29 mouse cellular contexts compared by ENCODE assay signal in genomic region chr1:40107971-40108749, GRCm38 (mm10). TPM values are rescaled to one million over a fixed set of nuclear protein-coding genes. Genes with fewer than 3 reads are reported as not detected.
DNase-seq lines count a peak whose midpoint lies in the region; ATAC-seq lines count a peak whose summit lies in the region.
"Had no signal": no experiment of that assay in that cellular context is flagged by ENCODE, and none has a peak within 500 bp of the region (broad histone marks: within the 10 kb centered on the region; RNA-seq: fewer than 3 reads in every experiment).

No protein-coding gene starts in this region.

- H3K4me2 ChIP-seq in heart, embryonic 12.5 days = no peak overlapping the region
- H3K4me2 ChIP-seq: embryonic facial prominence, embryonic 13.5 days; forebrain, embryonic 12.5 days; forebrain, embryonic 15.5 days; heart, embryonic 13.5 days; hindbrain, embryonic 13.5 days; intestine, embryonic 15.5 days had no signal

- WGBS in heart, embryonic 12.5 days = 75% methylated on average over 5 of the region's 5 CpGs

- ATAC-seq in heart, embryonic 12.5 days (ENCODE audit: insufficient number of reproducible peaks, low FRiP score) = no peak
- ATAC-seq: CD4-positive, CD25-positive, alpha-beta regulatory T cell, adult 4 months; forebrain, embryonic 15.5 days; hindbrain, embryonic 16.5 days; intestine, embryonic 15.5 days had no signal

- intact Hi-C loops in gastrocnemius, postnatal 14 days (cut with DNase I; ENCODE audit: low total_unique reads) = no loop called here

- no peaks in the 10 kb centered on the region for H3K36me3 ChIP-seq in heart, embryonic 12.5 days
- H3K36me3 ChIP-seq: embryonic facial prominence, embryonic 10.5 days; embryonic facial prominence, embryonic 13.5 days; forebrain, embryonic 12.5 days; forebrain, embryonic 15.5 days; heart, embryonic 13.5 days; hindbrain, embryonic 10.5 days; hindbrain, embryonic 13.5 days; intestine, embryonic 15.5 days had no signal

- no peak overlapping the region for H3K27ac ChIP-seq in heart, embryonic 12.5 days (ENCODE audit: poor library complexity, severe bottlenecking)
- H3K27ac ChIP-seq: embryonic facial prominence, embryonic 10.5 days; embryonic facial prominence, embryonic 13.5 days; forebrain, embryonic 12.5 days; forebrain, embryonic 15.5 days; heart, embryonic 13.5 days; hindbrain, embryonic 10.5 days; hindbrain, embryonic 13.5 days; intestine, embryonic 15.5 days had no signal

- no peak overlapping the region for H3K9ac ChIP-seq in heart, embryonic 12.5 days
- H3K9ac ChIP-seq: embryonic facial prominence, embryonic 13.5 days; forebrain, embryonic 12.5 days; forebrain, embryonic 15.5 days; heart, embryonic 13.5 days; hindbrain, embryonic 13.5 days; intestine, embryonic 15.5 days had no signal

- 0 out of 2 replicates have a peak, but pooled peaks cover under 1% of the 10 kb centered on the region for H3K27me3 ChIP-seq in heart, embryonic 12.5 days (replicated peaks)
- H3K27me3 ChIP-seq: embryonic facial prominence, embryonic 13.5 days; forebrain, embryonic 12.5 days; forebrain, embryonic 15.5 days; heart, embryonic 13.5 days; hindbrain, embryonic 13.5 days; intestine, embryonic 15.5 days had no signal

- no peak overlapping the region for H3K4me3 ChIP-seq in heart, embryonic 12.5 days
- H3K4me3 ChIP-seq: embryonic facial prominence, embryonic 10.5 days; embryonic facial prominence, embryonic 13.5 days; erythroblast, embryonic 14.5 days; forebrain, embryonic 12.5 days; forebrain, embryonic 15.5 days; heart, embryonic 13.5 days; hindbrain, embryonic 10.5 days; hindbrain, embryonic 13.5 days; intestine, embryonic 15.5 days had no signal

- no peaks in the 10 kb centered on the region for H3K9me3 ChIP-seq in heart, embryonic 12.5 days (replicated peaks)
- H3K9me3 ChIP-seq: embryonic facial prominence, embryonic 10.5 days; embryonic facial prominence, embryonic 13.5 days; forebrain, embryonic 12.5 days; forebrain, embryonic 15.5 days; heart, embryonic 13.5 days; hindbrain, embryonic 10.5 days; hindbrain, embryonic 13.5 days; intestine, embryonic 15.5 days had no signal

- peak; percentile 25 for DNase-seq in gastrocnemius, postnatal 14 days
- no peak for DNase-seq in gastrocnemius, postnatal 10 days
- peak; percentile 51 to 58 for DNase-seq in heart, adult 9 months (ENCODE audit: low spot score in 2 of 2)
- peak; percentile 51 for DNase-seq in adipocyte (ENCODE audit: low spot score)
- peak; percentile 49 for DNase-seq in gastrocnemius, postnatal 25 days
- no peak for DNase-seq in urinary bladder, adult 2 months (ENCODE audit: low spot score)
- DNase-seq: adrenal gland, adult 8-10 months; adrenal gland, postnatal 25 days; cerebellum, adult 11-12 months; cerebellum, adult 8-10 months; cerebellum, postnatal 10 days; cerebellum, postnatal 36 days; embryo, embryonic 11 days; heart, postnatal 14 days; kidney, adult 11 months; kidney, adult 8-10 months had no signal

- no peaks in the 10 kb centered on the region for H3K4me1 ChIP-seq in heart, embryonic 12.5 days (replicated peaks)
- H3K4me1 ChIP-seq: embryonic facial prominence, embryonic 10.5 days; forebrain, embryonic 12.5 days; forebrain, embryonic 15.5 days; heart, embryonic 13.5 days; hindbrain, embryonic 13.5 days; intestine, embryonic 15.5 days had no signal

RNA-seq across cellular contexts. Expression of gene Il1r2, which starts 34.3 kb away (rescaled TPM):
- under 1 TPM; 0.14 to 0.27 TPM for total RNA-seq in gastrocnemius, postnatal 14 days (2021)
- under 1 TPM in 1 of 2 experiments, not detected in 1; 0.25 TPM for total RNA-seq in gastrocnemius, postnatal 10 days (2021)
- polyA plus RNA-seq in heart, embryonic 12.5 days (2016; fragmentation: Nextera tagmentation; extraction: Ambion mirVana) = 0.51 TPM in 1 of 2 replicates, not detected in the other
- under 1 TPM in 1 of 2 experiments, not detected in 1; 0.56 TPM for total RNA-seq in gastrocnemius, postnatal 25 days (2021)
- polyA plus RNA-seq in urinary bladder, adult 2 months (2012; rRNA removed) = 2.2 and 2.5 TPM in 2 replicates
- total RNA-seq: adrenal gland, postnatal 25 days; MEL had no signal
- polyA plus RNA-seq: erythroblast, embryonic 14.5 days had no signal

Comparison
In these comparisons a context has a peak if more than half of its experiments do, and no peak if none do; other contexts are left out.
1. DNase-seq: peak in gastrocnemius, postnatal 14 days (single experiment), heart, adult 9 months (2 of 2), adipocyte (single experiment) and gastrocnemius, postnatal 25 days (single experiment); none in gastrocnemius, postnatal 10 days (single experiment) and urinary bladder, adult 2 months (single experiment).